Mouse (Mus musculus) bone marrow, adult 2 months (tissue): Measurements from ENCODE around the gene Rftn1.

Experiments
- CTCF ChIP-seq: fragments of 200-500 bp; IDR thresholded peaks from 2 replicates; pipeline ENCODE4 v1.5.1; 2011; ENCODE audit warnings: low read length, control low read depth; ENCODE audit not compliant: control insufficient read depth, insufficient read depth
- POLR2A ChIP-seq: fragments of 200-500 bp; IDR thresholded peaks from 2 replicates; pipeline ENCODE4 v1.6.1; 2011; ENCODE audit warnings: low read depth, mild to moderate bottlenecking, control low read depth, low read length, borderline replicate concordance; ENCODE audit not compliant: control insufficient read depth

DNA sequence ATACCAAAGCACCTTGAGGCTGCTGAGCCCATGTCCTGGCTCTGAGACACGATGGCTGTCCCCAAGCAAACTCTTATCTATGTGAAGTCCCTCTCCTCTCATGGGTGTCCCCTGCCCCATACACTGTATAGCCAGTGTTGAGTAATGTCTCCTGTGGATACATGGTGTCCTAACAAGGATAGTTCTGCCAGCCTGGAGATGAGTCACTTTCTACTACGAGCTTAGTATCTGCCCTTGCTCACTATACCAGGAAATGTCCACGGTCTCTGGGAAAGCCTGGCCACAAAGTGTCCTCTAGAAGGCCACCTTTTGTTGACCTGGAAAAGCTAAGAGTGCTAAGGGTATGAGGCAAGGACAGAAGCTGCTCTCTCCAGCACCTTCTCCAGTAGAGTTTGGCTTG lies 195.2 kb downstream of the Rftn1 start:
- no peak for TF ChIP-seq CTCF
- no peak for TF ChIP-seq POLR2A
